Mouse (Mus musculus) layer of hippocampus, postnatal 25 days (tissue): ENCODE results near the gene Spop. TPM values are rescaled to one million over a fixed set of nuclear protein-coding genes. Genes with fewer than 3 reads are reported as not detected.
A peak's percentile ranks its signal among the peaks of the same experiment; 100 is the strongest.

Source experiments
- DNase-seq, 2 experiments: peaks; one replicate each; pipeline ENCODE4 v3.0.0; 2022; ENCODE audit warnings: mixed read lengths in 2 of 2, low spot score in 1 of 2; ENCODE audit errors: extremely low spot score in 1 of 2
- total RNA-seq, 2 experiments: library from RNA; stranded (reverse); gene quantifications; 2 replicates each; pipeline ENCODE4 v1.2.3; 2021

Gene Spop
- total RNA-seq, 2 experiments from 2014 or later, result 159 to 170 TPM

DNA sequence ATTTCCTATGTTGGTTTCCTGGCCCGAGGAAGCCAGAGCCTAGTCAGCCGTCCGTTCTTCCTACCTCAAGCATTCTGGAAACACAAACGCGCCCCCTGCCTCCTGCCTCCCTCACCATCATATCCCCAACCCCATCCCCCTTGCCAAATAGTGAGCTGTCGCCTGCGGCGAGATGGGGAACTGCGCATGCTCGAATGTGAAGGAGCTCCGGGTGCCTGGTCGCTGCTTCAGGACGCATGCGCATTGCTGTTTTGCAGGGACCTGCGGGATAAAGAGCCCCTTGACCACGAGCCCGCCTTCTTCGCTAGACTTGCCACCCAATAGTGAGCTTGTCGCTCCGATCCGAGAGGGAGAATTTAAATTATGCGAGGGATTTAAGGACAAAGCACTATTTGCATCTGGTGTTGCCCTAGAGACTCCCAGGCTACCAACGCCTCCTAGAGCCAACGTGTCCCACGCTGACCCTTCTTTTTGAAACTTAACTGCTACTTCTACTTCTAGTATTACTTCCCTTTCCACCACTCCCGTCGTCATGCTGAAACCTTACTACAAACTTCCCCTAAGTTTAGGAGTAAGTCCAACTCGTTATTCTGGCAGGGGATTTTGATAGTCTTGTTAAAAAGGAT is 769 bp downstream of the Spop start:
- peak; percentile 86 to 89 for DNase-seq

DNA sequence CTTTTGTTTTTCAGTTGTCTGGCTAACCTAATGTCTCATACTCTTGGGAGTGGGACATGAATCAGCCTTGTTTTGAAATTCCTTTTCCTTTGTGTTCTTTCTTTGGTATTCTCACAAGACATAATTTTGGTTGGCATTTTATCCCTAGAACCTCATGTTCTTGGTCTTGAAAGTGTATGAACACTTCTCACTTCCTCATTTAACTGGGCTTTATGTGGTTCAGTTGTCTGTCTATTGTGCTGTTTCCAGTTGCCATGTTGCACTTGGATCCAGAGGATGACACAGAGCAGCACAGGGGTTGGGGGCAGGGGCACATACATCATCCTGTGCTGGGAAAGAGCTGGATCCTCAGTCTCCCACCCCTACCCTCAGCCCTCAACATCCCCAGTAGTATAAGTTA is 2.1 kb downstream of the Spop start:
- DNase-seq, result no peak

DNA sequence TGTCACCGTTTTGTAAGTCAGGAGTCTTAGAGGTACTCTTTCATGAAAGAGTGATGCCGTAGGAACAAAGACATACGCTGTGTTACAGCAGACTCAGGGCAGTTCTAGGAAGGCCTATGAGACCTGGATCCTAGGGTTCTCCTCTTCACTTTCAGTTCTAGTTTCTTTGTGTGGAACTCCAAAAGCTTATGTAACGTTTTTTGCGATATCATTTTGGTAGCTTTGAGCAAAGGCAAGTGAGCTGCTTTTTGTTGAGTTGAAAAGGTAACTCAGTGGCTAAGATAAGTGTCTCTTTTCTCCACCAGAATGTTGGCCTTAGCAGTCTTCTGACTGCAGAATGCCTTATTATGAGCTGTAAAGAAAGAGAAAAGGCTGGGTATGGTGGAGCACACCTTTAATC is 3.5 kb downstream of the Spop start:
- DNase-seq, result no peak

DNA sequence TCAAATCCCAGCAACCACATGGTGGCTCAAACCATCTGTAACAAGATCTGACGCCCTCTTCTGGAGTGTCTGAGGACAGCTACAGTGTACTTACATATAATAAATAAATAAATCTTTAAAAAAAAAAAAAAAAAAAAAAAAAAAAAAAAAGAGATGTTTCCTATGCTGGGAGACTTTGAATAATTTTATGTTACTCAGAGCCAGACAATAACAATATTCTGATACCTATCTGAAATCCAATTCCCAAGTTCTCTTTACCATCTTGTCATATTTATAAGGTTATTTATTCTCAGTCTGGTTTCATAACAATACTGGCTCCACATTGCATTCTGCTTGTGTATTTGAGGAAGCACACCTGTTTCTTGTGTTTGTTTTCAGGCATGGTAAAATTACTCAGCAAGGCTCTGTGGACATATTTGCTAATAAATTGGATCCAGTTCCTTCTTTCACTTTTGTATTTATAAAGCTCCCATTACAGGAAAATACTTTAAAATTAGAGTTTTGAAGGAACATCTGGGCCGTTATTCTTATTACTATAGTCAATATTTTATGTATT is 7.1 kb downstream of the Spop start:
- DNase-seq, result no peak

DNA sequence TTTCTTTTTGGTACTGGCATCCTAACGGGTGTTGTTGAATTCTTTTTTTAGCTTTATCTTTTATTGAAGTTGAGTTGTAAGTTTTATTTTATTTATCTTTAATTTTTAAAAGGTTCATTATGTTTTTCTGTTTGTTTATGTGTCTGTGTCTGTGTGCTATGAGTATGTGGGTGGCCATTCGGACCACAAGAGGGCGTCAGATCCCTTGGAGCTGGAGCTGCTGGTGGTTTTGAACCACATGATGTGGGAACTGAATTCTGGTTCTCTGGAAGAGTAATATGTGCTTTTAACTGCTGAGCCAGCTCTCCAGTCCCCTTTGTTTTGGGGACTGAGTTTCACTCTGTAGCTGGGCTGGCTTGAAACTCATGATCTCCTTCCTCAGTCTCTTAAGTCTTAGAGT is 9.6 kb downstream of the Spop start:
- DNase-seq, result no peak

DNA sequence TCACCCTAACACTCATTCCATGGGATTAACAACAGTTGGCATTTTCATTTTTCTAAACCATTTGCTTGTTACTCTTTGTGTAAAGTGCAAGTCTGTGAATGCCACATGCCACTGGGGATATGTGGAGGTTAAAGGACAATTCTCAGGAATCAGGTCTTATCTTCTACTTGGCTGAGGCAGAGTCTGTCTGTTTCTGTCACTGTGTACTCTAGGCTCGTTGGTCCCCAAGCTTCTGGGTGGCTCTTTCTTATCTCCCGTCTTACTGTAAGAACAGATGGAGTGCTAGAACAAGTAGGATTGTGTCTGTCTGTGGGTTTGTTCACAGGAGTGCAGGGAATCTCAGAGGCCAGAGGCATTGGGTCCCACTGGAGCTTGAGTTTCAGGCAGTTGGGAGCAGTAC is 17.5 kb downstream of the Spop start:
- DNase-seq, result no peak

DNA sequence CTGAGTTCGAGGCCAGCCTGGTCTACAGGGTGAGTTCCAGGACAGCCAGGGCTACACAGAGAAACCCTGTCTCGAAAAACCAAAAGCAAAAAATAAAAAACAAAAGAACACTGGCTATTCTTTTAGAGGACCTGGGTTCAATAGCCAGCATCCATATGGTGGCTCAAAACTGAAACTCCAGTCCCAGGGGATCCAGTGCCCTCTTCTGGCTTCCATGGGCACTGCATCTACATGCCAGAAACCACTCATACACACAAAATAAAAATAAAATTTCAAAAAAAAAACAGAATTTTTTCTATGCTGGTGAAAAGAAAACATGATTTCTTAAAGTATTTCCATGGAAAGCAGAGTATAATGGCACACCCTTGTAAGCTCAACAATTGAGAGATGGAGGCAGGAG is 18.3 kb downstream of the Spop start:
- DNase-seq, result peak in 1 of 2 experiments; percentile 40

DNA sequence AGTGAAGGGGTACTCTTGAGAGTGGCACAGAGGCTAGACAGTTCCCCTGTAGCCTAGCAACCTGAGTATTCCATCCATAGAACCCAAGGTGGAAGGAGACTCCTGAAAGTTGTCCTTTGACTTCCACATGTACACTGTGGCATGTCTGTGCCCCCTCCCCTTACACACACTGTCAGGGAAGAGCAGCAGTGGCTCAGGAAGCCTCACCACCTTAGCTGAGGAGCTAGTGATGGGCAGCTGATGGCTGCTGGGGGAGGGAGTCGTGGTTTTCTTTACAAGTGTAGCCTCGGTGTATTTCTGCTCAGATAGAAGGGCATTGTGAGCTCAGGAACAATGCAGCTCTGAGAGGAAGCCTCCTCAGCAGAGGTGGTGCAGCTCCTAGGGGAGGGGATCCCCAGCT is 31.5 kb downstream of the Spop start:
- no peak for DNase-seq

DNA sequence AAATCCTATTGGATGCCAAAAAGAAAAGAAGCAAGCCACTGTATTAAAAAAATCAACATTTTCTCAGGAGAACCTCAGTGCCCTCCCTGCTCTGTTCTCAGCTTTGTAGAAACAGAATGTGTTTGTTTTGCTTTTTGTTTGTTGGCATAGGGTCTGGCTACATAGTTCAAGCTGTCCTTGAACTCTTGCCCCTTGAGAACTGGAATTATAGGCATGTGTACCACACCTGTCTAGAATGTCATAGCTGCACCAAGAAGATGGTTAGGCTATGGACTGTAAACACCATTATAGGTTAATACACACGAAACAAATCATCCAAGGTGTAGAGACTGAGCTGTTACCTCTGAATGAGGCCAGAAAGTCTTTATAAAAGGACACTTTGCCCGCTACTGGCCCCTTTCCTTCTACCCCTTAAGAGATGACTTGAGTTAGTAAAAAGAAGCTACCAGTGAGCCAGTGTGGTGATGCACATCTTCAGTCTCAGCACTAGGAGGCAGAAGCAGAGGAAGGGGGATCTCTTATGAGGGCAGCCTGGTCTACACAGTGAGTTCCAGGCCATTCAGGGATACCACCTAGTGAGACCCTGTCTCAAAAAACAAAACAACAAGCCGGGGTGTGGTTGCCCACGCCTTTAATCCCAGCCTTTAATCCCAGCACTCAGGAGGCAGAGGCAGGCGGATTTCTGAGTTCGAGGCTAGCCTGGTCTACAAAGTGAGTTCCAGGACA is 32.9 kb downstream of the Spop start:
- DNase-seq, result no peak

DNA sequence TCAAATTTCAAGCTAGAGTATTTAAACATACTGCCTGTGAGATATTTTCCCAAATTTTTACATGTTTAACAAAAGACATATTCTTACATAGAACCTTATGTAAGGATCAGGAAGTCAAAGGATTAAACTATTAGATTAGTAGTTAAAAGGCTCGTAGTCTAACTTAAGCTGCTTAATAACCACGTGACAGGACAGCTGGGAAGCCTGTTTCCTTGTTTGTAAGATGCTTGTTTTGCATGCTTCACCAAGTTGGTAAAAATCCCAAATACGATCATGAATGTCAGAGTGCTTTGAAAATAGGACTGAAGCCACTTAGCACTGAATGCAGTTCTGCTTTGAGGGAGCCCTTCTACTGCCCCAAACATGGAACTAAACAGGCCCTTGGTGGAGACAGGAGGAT is 34.5 kb downstream of the Spop start:
- DNase-seq, result no peak

DNA sequence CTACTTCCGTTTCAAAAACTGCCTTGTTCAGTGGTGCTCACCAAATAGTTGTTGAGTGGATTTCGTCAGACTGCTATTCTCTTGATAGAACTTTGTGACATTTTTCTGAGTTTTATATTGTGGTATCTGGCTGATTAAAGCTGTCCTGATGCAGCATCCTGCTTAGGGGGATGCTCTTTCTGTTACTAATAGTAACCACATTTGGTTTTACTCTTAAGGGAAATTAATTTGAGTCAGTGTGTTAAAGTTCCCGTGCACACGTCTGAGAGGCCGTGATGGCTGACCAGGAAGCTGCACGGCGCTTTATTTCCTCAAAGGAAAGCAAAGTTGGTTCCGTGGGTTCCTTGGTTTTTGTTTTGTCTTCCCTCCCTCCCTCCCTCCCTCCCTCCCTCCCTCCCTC is 41.5 kb downstream of the Spop start:
- DNase-seq, result no peak

DNA sequence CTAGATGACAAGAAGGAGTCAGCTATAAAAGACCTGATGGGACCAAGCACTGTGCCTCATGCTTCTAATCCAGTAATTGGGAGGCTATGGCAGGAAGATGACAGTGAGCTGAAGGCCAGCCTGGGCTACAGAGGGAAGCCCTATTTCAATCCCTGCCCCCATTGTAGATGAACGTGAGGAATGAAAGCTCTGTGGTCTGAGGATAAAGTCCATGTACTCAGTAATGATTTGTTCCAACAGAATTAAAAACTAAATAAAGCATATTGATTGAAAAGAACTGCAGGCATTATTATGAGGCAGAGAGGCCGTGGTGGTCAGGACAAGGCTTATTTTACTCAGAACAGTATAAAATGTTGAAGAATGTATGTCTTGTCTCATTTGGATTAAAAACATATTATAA is 47.0 kb downstream of the Spop start:
- no peak for DNase-seq

DNA sequence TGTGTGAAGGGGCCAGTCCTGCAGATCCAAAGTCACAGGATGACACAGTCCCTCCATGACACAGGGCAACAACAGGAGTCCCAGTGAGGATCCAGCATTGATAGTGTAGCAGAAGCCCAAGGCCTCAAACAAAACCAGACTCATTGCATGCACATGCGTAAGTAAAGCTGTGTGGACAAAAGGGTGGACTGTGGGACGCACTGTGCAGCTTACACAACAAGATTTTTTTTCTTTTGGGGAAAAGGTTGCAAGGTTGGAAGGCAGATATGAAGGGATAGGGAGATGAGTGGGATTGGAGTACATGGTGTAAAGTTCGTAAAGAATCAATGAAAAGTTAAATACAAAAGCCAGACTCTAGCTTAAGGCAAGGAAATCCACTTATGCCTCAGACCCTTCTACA is 48.3 kb downstream of the Spop start:
- no peak for DNase-seq

DNA sequence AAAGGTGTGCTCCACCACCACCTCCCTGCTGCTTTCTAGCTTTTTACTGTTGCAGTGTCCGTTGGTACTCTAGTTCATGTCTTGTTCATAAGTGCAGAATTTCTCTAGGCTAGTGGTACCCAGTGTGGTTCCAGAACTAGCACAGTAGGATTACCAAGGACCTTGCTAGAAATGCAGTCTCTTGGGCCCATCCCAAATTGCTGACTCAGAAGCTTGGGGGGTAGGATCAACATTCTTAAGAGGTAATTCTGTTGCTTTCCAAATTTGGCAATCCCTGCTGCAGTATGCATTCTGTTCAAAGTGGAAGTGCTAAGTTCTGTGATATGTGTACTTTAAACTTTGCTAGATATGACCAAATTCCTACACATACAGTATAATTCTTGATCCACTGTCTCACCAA is 53.9 kb downstream of the Spop start:
- DNase-seq, result no peak

DNA sequence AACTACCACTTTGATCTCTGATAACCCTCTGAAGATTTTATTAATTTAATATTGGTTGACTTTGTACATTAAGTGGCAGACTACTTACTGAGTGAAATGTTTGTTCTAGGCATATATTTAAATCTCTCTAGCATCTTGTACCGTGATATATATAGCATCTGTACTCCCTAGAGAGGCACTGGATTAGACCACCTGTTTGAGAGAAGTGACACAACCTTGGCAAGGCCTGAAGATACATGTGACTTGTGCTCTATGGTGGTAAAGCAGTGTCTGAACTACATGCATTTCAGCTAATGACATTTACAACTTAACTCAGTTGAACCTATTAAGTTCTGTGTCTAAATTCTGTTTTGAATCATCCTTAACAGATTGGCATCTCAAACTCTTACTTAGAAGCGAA is 59.1 kb downstream of the Spop start:
- DNase-seq, result no peak

DNA sequence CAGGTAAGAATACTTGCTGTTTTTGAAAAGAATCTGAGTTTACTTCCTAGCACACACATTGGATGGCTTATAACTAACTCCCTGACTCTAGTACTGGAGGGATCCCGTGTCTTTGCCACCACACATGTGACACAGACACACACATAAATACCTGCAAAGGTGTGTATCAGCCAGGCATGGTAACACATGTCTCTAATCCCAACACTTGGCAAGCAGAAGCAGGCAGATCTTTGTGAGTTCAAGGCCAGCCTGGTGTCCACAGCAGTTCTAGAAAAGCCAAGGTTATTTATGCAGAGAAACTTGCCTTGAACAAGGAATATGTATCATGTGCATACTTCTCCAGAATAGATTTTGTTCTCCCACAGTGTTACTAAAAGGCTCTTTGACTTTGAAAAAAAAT is 59.6 kb downstream of the Spop start:
- no peak for DNase-seq

DNA sequence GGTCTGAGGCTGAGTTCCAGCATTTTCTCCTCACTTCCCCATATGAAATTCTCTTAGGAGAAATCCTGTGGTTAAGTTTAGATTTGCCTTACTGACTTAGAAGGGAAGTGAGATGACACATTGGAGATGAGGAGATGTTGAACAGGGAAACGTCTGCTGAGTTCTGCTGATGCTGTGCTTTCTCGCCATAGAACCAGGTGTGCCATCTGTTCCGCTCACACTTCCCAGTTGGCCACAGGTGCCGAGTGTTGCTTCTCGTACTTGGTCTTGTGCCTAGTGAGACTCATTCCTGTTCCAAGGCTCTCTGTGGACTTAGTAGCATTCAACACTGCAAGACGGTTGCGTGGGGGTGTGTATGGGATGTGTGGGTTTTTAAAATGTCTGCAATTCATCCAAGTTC is 62.4 kb downstream of the Spop start:
- DNase-seq, result peak in 1 of 2 experiments; percentile 33

DNA sequence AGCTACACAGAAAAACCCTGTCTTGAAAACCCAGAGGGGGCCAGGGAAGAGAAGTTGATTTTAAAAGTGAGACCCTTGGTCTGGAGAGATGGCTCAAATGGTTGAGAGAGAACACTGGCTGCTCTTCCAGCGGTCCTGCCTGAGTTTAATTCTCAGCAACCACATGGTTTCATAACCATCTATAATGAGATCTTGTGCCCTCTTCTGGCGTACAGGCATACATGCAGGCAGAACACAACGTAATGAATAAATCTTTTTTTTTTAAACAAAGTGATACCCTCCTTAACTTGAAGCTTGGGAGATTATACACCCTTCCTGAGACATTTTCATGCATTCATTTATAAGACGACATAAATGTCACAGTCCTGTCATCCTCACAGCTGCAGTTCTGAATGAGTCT is 65.6 kb downstream of the Spop start:
- DNase-seq, result no peak

DNA sequence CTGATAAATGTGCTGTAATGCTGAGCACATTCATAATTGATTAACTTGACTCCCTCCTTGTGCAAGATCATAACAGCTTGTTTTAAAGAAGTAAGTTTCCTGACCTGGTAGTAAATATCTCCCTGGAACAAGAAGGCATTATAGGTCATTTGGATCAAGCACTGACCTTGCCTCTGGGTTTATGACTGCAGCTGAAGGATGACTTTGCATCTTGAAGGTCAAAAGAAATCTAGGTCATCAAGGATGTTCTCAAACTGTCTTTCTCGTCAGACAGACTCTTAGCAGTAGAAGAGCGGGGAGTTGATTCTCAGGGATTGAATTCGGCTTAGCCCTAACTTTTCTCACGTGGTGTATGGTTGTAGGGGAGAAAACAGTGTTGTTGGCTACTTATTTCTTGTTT is 66.8 kb downstream of the Spop start:
- no peak for DNase-seq

DNA sequence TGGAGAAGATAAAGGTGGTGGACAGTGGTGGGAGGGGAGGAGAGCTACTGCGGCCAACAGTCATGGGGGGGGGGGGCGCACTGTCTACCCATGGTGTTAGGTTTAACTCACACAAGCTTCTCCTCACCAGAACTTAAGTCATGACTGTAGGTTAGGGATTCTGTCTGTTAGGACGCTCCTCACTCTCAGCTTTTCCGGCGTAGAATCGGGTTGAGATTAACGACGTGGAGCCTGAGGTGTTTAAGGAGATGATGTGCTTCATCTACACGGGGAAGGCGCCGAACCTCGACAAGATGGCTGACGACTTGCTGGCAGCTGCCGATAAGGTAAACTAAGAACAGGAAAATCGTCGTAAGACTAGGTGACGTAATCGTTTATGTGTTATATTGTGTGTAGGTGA is 71.8 kb downstream of the Spop start:
- no peak for DNase-seq

DNA sequence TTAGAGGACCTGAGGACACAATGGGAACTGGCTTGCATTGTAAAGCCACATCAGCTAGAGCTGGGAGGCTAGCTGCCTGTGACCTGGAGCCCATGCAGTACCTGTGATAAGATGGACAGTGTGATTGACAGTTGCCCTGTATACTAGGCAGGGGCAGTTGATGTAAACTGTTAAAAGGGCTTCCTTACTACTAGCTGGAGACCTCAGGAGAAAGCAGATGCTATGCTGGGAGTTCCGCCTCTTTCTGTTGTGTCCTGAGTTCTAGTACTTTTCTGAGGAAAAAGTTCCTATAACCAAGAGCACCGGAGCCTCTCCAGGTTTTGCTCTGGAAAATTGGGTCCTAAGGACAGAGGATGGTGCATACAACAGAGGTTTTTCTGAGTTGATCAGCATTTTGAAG is 73.4 kb downstream of the Spop start:
- DNase-seq, result no peak

DNA sequence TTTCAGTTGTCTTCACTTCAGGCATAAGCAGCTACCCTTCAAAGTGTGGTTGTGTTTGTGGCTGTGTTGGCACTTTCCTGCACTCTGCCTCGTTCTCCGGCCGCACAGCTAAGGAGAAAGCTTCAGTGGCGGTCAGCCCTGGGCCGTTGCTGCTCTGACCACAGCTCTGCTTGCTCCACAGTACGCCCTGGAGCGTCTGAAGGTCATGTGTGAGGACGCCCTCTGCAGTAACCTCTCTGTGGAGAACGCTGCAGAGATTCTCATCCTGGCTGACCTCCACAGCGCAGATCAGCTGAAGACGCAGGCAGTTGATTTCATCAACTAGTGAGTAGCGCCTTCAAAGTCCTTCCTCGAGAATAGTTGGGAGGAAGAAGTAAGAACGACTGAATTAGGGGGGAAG is 76.2 kb downstream of the Spop start:
- no peak for DNase-seq
